Mouse (Mus musculus): ENCODE results near the gene Keap1. TPM values are rescaled to one million over a fixed set of nuclear protein-coding genes. Genes with fewer than 3 reads are reported as not detected.
"Not testable (repeated sequence)": the region's sequence is repeated elsewhere in the genome, so short reads cannot be mapped to it uniquely, and the experiment has no call there.

The Keap1 gene
- polyA plus RNA-seq, 1 experiment from 2014 or later, result 46.7 TPM

GRCm38 (mm10) chr9:21237368-21238003 lies 1.7 kb downstream of the Keap1 start:
- Histone ChIP-seq H3K4me1 (peaks cover 30% of the 10 kb centered on the region), H3K27me3 (ENCODE audit: poor library complexity, severe bottlenecking) (peaks cover 39% of the 10 kb centered on the region), H3K4me3 (peak overlapping the region; percentile 98), H3K27ac (peak overlapping the region; percentile 98), H3K9me3 (0 out of 2 replicates have a peak, but pooled peaks cover 3% of the 10 kb centered on the region), H3K36me3 (replicated peaks) (peaks cover 48% of the 10 kb centered on the region)
- WGBS, result 23% methylated on average over 19 of the region's 19 CpGs
- peak; percentile 49 for DNase-seq (ENCODE audit: extremely low spot score, low spot score)

GRCm38 (mm10) chr9:21236991-21237367 lies 2.2 kb downstream of the Keap1 start:
- Histone ChIP-seq H3K4me3 (peak overlapping the region; percentile 98), H3K36me3 (replicated peaks) (peaks cover 53% of the 10 kb centered on the region)

GRCm38 (mm10) chr9:21235341-21235740 lies 3.8 kb downstream of the Keap1 start:
- H3K27ac ChIP-seq, result no peak overlapping the region
- H3K9me3 ChIP-seq, result 0 out of 2 replicates have a peak, but pooled peaks cover 3% of the 10 kb centered on the region
- peaks cover 69% of the 10 kb centered on the region for H3K36me3 ChIP-seq (replicated peaks)
- peaks cover 37% of the 10 kb centered on the region for H3K4me1 ChIP-seq
- 92% methylated on average over 4 of the region's 4 CpGs for WGBS
- no peak overlapping the region for H3K4me3 ChIP-seq
- DNase-seq (ENCODE audit: extremely low spot score, low spot score), result no peak
- H3K27me3 ChIP-seq (ENCODE audit: poor library complexity, severe bottlenecking), result peaks cover 18% of the 10 kb centered on the region

More at GRCm38 (mm10) chr9:21236991-21237367, 2.2 kb downstream of the Keap1 start:
- 86% methylated on average over 25 of the region's 25 CpGs for WGBS
- Histone ChIP-seq H3K9me3 (0 out of 2 replicates have a peak, but pooled peaks cover 3% of the 10 kb centered on the region), H3K27ac (no peak overlapping the region), H3K4me1 (peaks cover 30% of the 10 kb centered on the region), H3K27me3 (ENCODE audit: poor library complexity, severe bottlenecking) (peaks cover 34% of the 10 kb centered on the region)
- no peak for DNase-seq (ENCODE audit: extremely low spot score, low spot score)

GRCm38 (mm10) chr9:21233805-21234204 lies 5.4 kb downstream of the Keap1 start:
- Histone ChIP-seq H3K4me1 (peaks cover 28% of the 10 kb centered on the region), H3K4me3 (no peak overlapping the region), H3K36me3 (replicated peaks) (peaks cover 84% of the 10 kb centered on the region), H3K9me3 (0 out of 2 replicates have a peak, but pooled peaks cover under 1% of the 10 kb centered on the region), H3K27ac (no peak overlapping the region), H3K27me3 (ENCODE audit: poor library complexity, severe bottlenecking) (peaks cover 13% of the 10 kb centered on the region)
- DNase-seq (ENCODE audit: extremely low spot score, low spot score), result no peak
- WGBS, result 80% methylated on average over 28 of the region's 28 CpGs

- Histone ChIP-seq H3K4me1 (peaks cover 27% of the 10 kb centered on the region), H3K9me3 (no peaks in the 10 kb centered on the region), H3K27me3 (ENCODE audit: poor library complexity, severe bottlenecking) (peaks cover 17% of the 10 kb centered on the region), H3K27ac (no peak overlapping the region), H3K36me3 (replicated peaks) (peaks cover 85% of the 10 kb centered on the region), H3K4me3 (no peak overlapping the region)
- WGBS, result 87% methylated on average over 29 of the region's 29 CpGs
- DNase-seq (ENCODE audit: extremely low spot score, low spot score), result no peak
Observed at GRCm38 (mm10) chr9:21233366-21233765, 5.8 kb downstream of the Keap1 start.

GRCm38 (mm10) chr9:21232867-21233266 lies 6.3 kb downstream of the Keap1 start:
- Histone ChIP-seq H3K27ac (no peak overlapping the region), H3K9me3 (no peaks in the 10 kb centered on the region), H3K4me1 (peaks cover 27% of the 10 kb centered on the region), H3K4me3 (no peak overlapping the region), H3K27me3 (ENCODE audit: poor library complexity, severe bottlenecking) (peaks cover 22% of the 10 kb centered on the region), H3K36me3 (replicated peaks) (peaks cover 85% of the 10 kb centered on the region)
- 89% methylated on average over 5 of the region's 5 CpGs for WGBS
- no peak for DNase-seq (ENCODE audit: extremely low spot score, low spot score)

- Histone ChIP-seq H3K36me3 (replicated peaks) (peaks cover 78% of the 10 kb centered on the region), H3K27me3 (ENCODE audit: poor library complexity, severe bottlenecking) (peaks cover 34% of the 10 kb centered on the region), H3K4me3 (no peak overlapping the region), H3K4me1 (peaks cover 24% of the 10 kb centered on the region), H3K27ac (no peak overlapping the region), H3K9me3 (no peaks in the 10 kb centered on the region)
- DNase-seq (ENCODE audit: extremely low spot score, low spot score), result no peak
- WGBS, result 55% methylated on average over 23 of the region's 23 CpGs
Observed at GRCm38 (mm10) chr9:21231551-21231950, 7.6 kb downstream of the Keap1 start.

- DNase-seq (ENCODE audit: extremely low spot score, low spot score), result peak; percentile 42
- peak overlapping the region; percentile 77 for H3K27ac ChIP-seq
- 13% methylated on average over 16 of the region's 16 CpGs for WGBS
Observed at GRCm38 (mm10) chr9:21227342-21227741, 11.8 kb downstream of the Keap1 start.

GRCm38 (mm10) chr9:21225415-21225758 lies 13.8 kb downstream of the Keap1 start:
- H3K4me3 ChIP-seq, result peak overlapping the region; percentile 38

More at GRCm38 (mm10) chr9:21227342-21227741, 11.8 kb downstream of the Keap1 start:
- Histone ChIP-seq H3K27me3 (ENCODE audit: poor library complexity, severe bottlenecking) (peaks cover 50% of the 10 kb centered on the region), H3K4me3 (peak overlapping the region; percentile 39), H3K36me3 (replicated peaks) (peaks cover 36% of the 10 kb centered on the region), H3K4me1 (peaks cover 33% of the 10 kb centered on the region), H3K9me3 (peaks cover 11% of the 10 kb centered on the region)

GRCm38 (mm10) chr9:21224576-21225414 lies 14.4 kb downstream of the Keap1 start:
- Histone ChIP-seq H3K27ac (0 out of 2 replicates have a peak overlapping the region, but pooled peaks have one; percentile 40), H3K27me3 (ENCODE audit: poor library complexity, severe bottlenecking) (peaks cover 50% of the 10 kb centered on the region), H3K9me3 (peaks cover 11% of the 10 kb centered on the region), H3K4me1 (peaks cover 35% of the 10 kb centered on the region), H3K4me3 (peak overlapping the region; percentile 38), H3K36me3 (replicated peaks) (peaks cover 11% of the 10 kb centered on the region)
- 24% methylated on average over 26 of the region's 26 CpGs for WGBS
- DNase-seq (ENCODE audit: extremely low spot score, low spot score), result no peak

More at GRCm38 (mm10) chr9:21225415-21225758, 13.8 kb downstream of the Keap1 start:
- DNase-seq (ENCODE audit: extremely low spot score, low spot score), result no peak
- Histone ChIP-seq H3K9me3 (peaks cover 11% of the 10 kb centered on the region), H3K4me1 (peaks cover 35% of the 10 kb centered on the region), H3K27ac (0 out of 2 replicates have a peak overlapping the region, but pooled peaks have one; percentile 40), H3K36me3 (replicated peaks) (peaks cover 17% of the 10 kb centered on the region), H3K27me3 (ENCODE audit: poor library complexity, severe bottlenecking) (peaks cover 50% of the 10 kb centered on the region)
- 21% methylated on average over 7 of the region's 7 CpGs for WGBS

GRCm38 (mm10) chr9:21223906-21224305 lies 15.3 kb downstream of the Keap1 start:
- no peak overlapping the region for H3K27ac ChIP-seq
- H3K9me3 ChIP-seq, result peaks cover 11% of the 10 kb centered on the region
- no peak for DNase-seq (ENCODE audit: extremely low spot score, low spot score)
- H3K36me3 ChIP-seq (replicated peaks), result peaks cover 2% of the 10 kb centered on the region
- H3K4me3 ChIP-seq, result no peak overlapping the region
- H3K4me1 ChIP-seq, result peaks cover 35% of the 10 kb centered on the region
- peaks cover 47% of the 10 kb centered on the region for H3K27me3 ChIP-seq (ENCODE audit: poor library complexity, severe bottlenecking)
- 92% methylated on average over 6 of the region's 6 CpGs for WGBS

GRCm38 (mm10) chr9:21223490-21223889 lies 15.7 kb downstream of the Keap1 start:
- WGBS, result 93% methylated on average over 2 of the region's 2 CpGs
- H3K4me1 ChIP-seq, result peaks cover 34% of the 10 kb centered on the region
- not testable (repeated sequence) for H3K4me3 ChIP-seq; DNase-seq (ENCODE audit: extremely low spot score, low spot score); H3K36me3 ChIP-seq (replicated peaks); H3K27ac ChIP-seq
- H3K27me3 ChIP-seq (ENCODE audit: poor library complexity, severe bottlenecking), result peaks cover 43% of the 10 kb centered on the region
- peaks cover 11% of the 10 kb centered on the region for H3K9me3 ChIP-seq

Measured in forebrain, embryonic 10.5 days (tissue).